Mouse (Mus musculus): ENCODE data around the gene Zfp57.

GRCm38 (mm10) chr17:36961125-36961524, 39.8 kb upstream of the Zfp57 start:
- TF ChIP-seq CTCF (IDR thresholded peaks at IDR 0.05; ENCODE audit: low read depth, low read length) (no peak), POLR2A (IDR thresholded peaks at IDR 0.05; ENCODE audit: borderline replicate concordance, low read depth, low read length) (no peak)
